Mouse (Mus musculus) intestine, embryonic 16.5 days (tissue): Measurements from ENCODE around the gene Ccdc51. TPM values are rescaled to one million over a fixed set of nuclear protein-coding genes. Genes with fewer than 3 reads are reported as not detected.

ENCODE experiments used
- ATAC-seq: fragments of 200-750 bp; cut with Nextera tagmentation; 2 replicates; pipeline ENCODE4 v1.8.0; 2017; ENCODE audit warnings: moderate TSS enrichment, moderate library complexity
- H3K27ac ChIP-seq: fragments of 300-500 bp; sonication (generic); 2 replicates; pipeline ENCODE4 v1.5.1; 2014; ENCODE audit warnings: mild to moderate bottlenecking, low read length
- H3K27me3 ChIP-seq: fragments of 300-500 bp; sonication (generic); replicated peaks from 2 replicates; pipeline ENCODE4 v1.6.1; 2014; ENCODE audit warnings: low read length, control low read depth, mixed read lengths; ENCODE audit not compliant: control insufficient read depth, insufficient read depth
- H3K36me3 ChIP-seq: fragments of 300-500 bp; sonication (generic); 2 replicates; pipeline ENCODE4 v1.6.1; 2014; ENCODE audit warnings: low read length, control low read depth; ENCODE audit not compliant: control insufficient read depth, insufficient read depth
- H3K4me1 ChIP-seq: fragments of 300-500 bp; sonication (generic); 2 replicates; pipeline ENCODE4 v1.6.1; 2014; ENCODE audit warnings: low read length, control low read depth, mixed read lengths; ENCODE audit not compliant: control insufficient read depth, insufficient read depth
- H3K4me2 ChIP-seq: fragments of 300-500 bp; sonication (generic); 2 replicates; pipeline ENCODE4 v1.6.1; 2014; ENCODE audit warnings: low read depth, low read length, control low read depth
- H3K4me3 ChIP-seq: fragments of 300-500 bp; sonication (generic); 2 replicates; pipeline ENCODE4 v1.5.1; 2014; ENCODE audit warnings: mild to moderate bottlenecking, low read length
- H3K9ac ChIP-seq: fragments of 300-500 bp; sonication (generic); 2 replicates; pipeline ENCODE4 v1.6.1; 2014; ENCODE audit warnings: low read depth, low read length
- H3K9me3 ChIP-seq: fragments of 300-500 bp; sonication (generic); 2 replicates; pipeline ENCODE4 v1.6.1; 2016; ENCODE audit warnings: low read length, control low read depth; ENCODE audit not compliant: control insufficient read depth
- WGBS: fragments of 180-500 bp; shearing (Covaris S2); extraction: QIAGEN DNeasy Blood & Tissue Kit; methylation state at CpG from one replicate; pipeline ENCODE4 v1.1.7; 2014; 5-methylcytosine and 5-hydroxymethylcytosine counted together
- polyA plus RNA-seq: library from polyadenylated mRNA; unstranded; fragments of >200 nt; fragmentation: Nextera tagmentation; extraction: Ambion mirVana; gene quantifications from 2 replicates; pipeline ENCODE4 v1.2.1, GENCODE M21; 2015

Ccdc51 gene
- polyA plus RNA-seq, 1 experiment from 2014 or later: 20.2 TPM

- no peaks in the 10 kb centered on the region for H3K27me3 ChIP-seq
- H3K4me1 ChIP-seq: peaks cover under 1% of the 10 kb centered on the region; the same call in 1 of the 2 replicates
- no peak for ATAC-seq
- no peak overlapping the region for H3K27ac ChIP-seq
- H3K9ac ChIP-seq: no peak overlapping the region
- H3K4me3 ChIP-seq: no peak overlapping the region
- peaks cover 13% of the 10 kb centered on the region for H3K36me3 ChIP-seq
- 96% methylated on average over 11 of the region's 11 CpGs for WGBS
- H3K4me2 ChIP-seq: no peak overlapping the region
- no peaks in the 10 kb centered on the region for H3K9me3 ChIP-seq
Measured at GRCm38 (mm10) chr9:109110240-109110639, 27.9 kb downstream of the Ccdc51 start.

GRCm38 (mm10) chr9:109111101-109111500, 28.8 kb downstream of the Ccdc51 start:
- Histone ChIP-seq H3K4me2 (no peak overlapping the region), H3K4me1 (no peaks in the 10 kb centered on the region), H3K4me3 (no peak overlapping the region), H3K9ac (no peak overlapping the region), H3K36me3 (peaks cover 12% of the 10 kb centered on the region), H3K27ac (no peak overlapping the region), H3K27me3 (no peaks in the 10 kb centered on the region), H3K9me3 (no peaks in the 10 kb centered on the region)
- WGBS: 86% methylated on average over 4 of the region's 4 CpGs
- ATAC-seq: no peak

GRCm38 (mm10) chr9:109111591-109111990, 29.3 kb downstream of the Ccdc51 start:
- Histone ChIP-seq H3K27ac (no peak overlapping the region), H3K4me3 (no peak overlapping the region), H3K9me3 (no peaks in the 10 kb centered on the region), H3K4me2 (no peak overlapping the region), H3K9ac (no peak overlapping the region), H3K4me1 (no peaks in the 10 kb centered on the region), H3K36me3 (peaks cover 9% of the 10 kb centered on the region), H3K27me3 (no peaks in the 10 kb centered on the region)
- WGBS: 95% methylated on average over 9 of the region's 9 CpGs
- ATAC-seq: no peak

GRCm38 (mm10) chr9:109113331-109113730, 31.0 kb downstream of the Ccdc51 start:
- whole genome bisulfite sequencing: 89% methylated on average over 8 of the region's 8 CpGs
- Histone ChIP-seq H3K36me3 (peaks cover 14% of the 10 kb centered on the region), H3K27me3 (no peaks in the 10 kb centered on the region)

GRCm38 (mm10) chr9:109114276-109114675, 32.0 kb downstream of the Ccdc51 start:
- ATAC-seq: no peak
- Histone ChIP-seq H3K27ac (no peak overlapping the region), H3K4me3 (no peak overlapping the region), H3K4me1 (no peaks in the 10 kb centered on the region), H3K9ac (no peak overlapping the region), H3K9me3 (no peaks in the 10 kb centered on the region), H3K36me3 (peaks cover 8% of the 10 kb centered on the region; the same call in 1 of the 2 replicates), H3K4me2 (no peak overlapping the region), H3K27me3 (no peaks in the 10 kb centered on the region)
- WGBS: 92% methylated on average over 11 of the region's 11 CpGs

More at GRCm38 (mm10) chr9:109113331-109113730, 31.0 kb downstream of the Ccdc51 start:
- Histone ChIP-seq H3K9ac (no peak overlapping the region), H3K27ac (no peak overlapping the region), H3K4me3 (no peak overlapping the region), H3K4me2 (no peak overlapping the region), H3K9me3 (no peaks in the 10 kb centered on the region), H3K4me1 (no peaks in the 10 kb centered on the region)
- ATAC-seq: no peak

GRCm38 (mm10) chr9:109114871-109115270, 32.6 kb downstream of the Ccdc51 start:
- Histone ChIP-seq H3K4me1 (no peaks in the 10 kb centered on the region), H3K9ac (no peak overlapping the region), H3K4me2 (no peak overlapping the region), H3K36me3 (peaks cover 8% of the 10 kb centered on the region; the same call in 1 of the 2 replicates), H3K4me3 (no peak overlapping the region), H3K27me3 (no peaks in the 10 kb centered on the region), H3K9me3 (no peaks in the 10 kb centered on the region), H3K27ac (no peak overlapping the region)
- 87% methylated on average over 7 of the region's 7 CpGs for WGBS
- ATAC-seq: no peak

- no peak overlapping the region for H3K4me2 ChIP-seq
- H3K4me1 ChIP-seq: no peaks in the 10 kb centered on the region
- H3K9ac ChIP-seq: no peak overlapping the region
- no peaks in the 10 kb centered on the region for H3K27me3 ChIP-seq
- peaks cover 8% of the 10 kb centered on the region; the same call in 1 of the 2 replicates for H3K36me3 ChIP-seq
- 90% methylated on average over 10 of the region's 10 CpGs for WGBS
- no peaks in the 10 kb centered on the region for H3K9me3 ChIP-seq
- ATAC-seq: no peak
- no peak overlapping the region for H3K27ac ChIP-seq
- H3K4me3 ChIP-seq: no peak overlapping the region
Measured at GRCm38 (mm10) chr9:109116205-109116604, 33.9 kb downstream of the Ccdc51 start.

GRCm38 (mm10) chr9:109118106-109118505, 35.8 kb downstream of the Ccdc51 start:
- Histone ChIP-seq H3K27me3 (no peaks in the 10 kb centered on the region), H3K4me2 (no peak overlapping the region), H3K36me3 (peaks cover 5% of the 10 kb centered on the region; the same call in 1 of the 2 replicates), H3K9ac (no peak overlapping the region), H3K4me3 (no peak overlapping the region), H3K27ac (no peak overlapping the region), H3K4me1 (no peaks in the 10 kb centered on the region), H3K9me3 (no peaks in the 10 kb centered on the region)
- no peak for ATAC-seq
- 82% methylated on average over 4 of the region's 4 CpGs for WGBS

GRCm38 (mm10) chr9:109119571-109119970, 37.3 kb downstream of the Ccdc51 start:
- peak; percentile 54 for ATAC-seq
- Histone ChIP-seq H3K9me3 (no peaks in the 10 kb centered on the region), H3K4me1 (no peaks in the 10 kb centered on the region), H3K4me3 (no peak overlapping the region), H3K36me3 (peaks cover 5% of the 10 kb centered on the region; the same call in 1 of the 2 replicates), H3K4me2 (no peak overlapping the region), H3K27ac (no peak overlapping the region), H3K9ac (no peak overlapping the region), H3K27me3 (no peaks in the 10 kb centered on the region)
- WGBS: 78% methylated on average over 9 of the region's 9 CpGs

- Histone ChIP-seq H3K9me3 (no peaks in the 10 kb centered on the region), H3K4me2 (no peak overlapping the region), H3K4me3 (no peak overlapping the region), H3K9ac (no peak overlapping the region), H3K27me3 (no peaks in the 10 kb centered on the region), H3K27ac (no peak overlapping the region), H3K36me3 (0 out of 2 replicates have a peak, but pooled peaks cover 5% of the 10 kb centered on the region), H3K4me1 (no peaks in the 10 kb centered on the region)
- WGBS: 90% methylated on average over 6 of the region's 6 CpGs
- no peak for ATAC-seq
Measured at GRCm38 (mm10) chr9:109120956-109121355, 38.7 kb downstream of the Ccdc51 start.
